Mouse (Mus musculus) monocyte, adult 2 months (primary cell): ENCODE measurements around the gene Ccl5.
A peak's percentile ranks its signal among the peaks of the same experiment; 100 is the strongest.

Experiments
- DNase-seq, 2 experiments: peaks; one replicate each; pipeline ENCODE4 v3.0.0; 2022; ENCODE audit warnings: low spot score in 2 of 2, low read depth in 1 of 2

Gene Ccl5

DNA sequence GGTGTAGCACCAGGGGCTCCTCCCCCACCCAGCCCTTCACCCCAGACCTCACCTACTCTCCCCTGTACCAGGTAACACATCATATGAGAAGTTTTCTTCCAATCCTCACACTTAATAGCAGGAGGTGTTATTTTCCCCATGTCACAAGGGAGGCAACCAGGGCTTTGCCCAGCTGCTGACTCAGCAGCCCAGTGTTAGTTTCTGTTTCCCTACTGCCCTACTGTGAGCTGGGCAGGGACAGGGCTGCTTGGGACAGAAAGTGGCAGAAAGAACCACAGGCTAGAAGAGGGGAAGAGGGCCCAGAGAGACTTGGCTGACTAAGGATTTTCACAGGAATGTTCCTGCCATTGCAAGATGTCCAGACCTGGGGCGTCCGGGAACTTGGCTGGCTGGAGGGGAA is 10.6 kb upstream of the Ccl5 start:
- no peak for DNase-seq

DNA sequence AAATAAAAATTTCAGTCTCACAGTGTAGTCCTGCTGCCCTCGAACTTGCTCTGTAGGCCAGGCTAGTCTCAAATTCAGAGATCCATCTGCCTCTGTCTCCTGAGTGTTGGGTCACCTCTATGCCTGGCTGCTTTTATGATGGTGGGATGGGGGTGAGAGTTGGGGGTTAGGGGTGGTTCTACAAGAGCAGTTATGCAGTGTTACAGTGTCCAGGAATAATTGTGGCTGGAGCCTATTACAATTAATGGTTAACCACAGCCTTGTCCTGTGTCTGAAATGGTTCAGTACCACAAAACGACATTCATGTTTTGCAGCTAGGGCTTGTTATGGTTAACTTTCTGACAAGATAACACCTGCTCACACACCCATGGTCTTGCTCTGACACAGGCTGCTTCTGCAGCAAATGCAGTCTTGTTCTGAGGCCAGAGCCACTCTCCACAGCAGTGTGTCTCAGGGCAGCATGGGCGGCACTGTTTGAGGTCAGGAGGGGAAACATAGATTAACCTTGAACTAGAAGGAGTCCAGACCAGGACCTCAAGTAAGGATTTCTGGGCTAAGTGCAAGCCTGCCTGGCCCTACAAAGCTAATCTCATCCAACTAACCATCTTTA is 8.5 kb upstream of the Ccl5 start:
- DNase-seq = no peak

DNA sequence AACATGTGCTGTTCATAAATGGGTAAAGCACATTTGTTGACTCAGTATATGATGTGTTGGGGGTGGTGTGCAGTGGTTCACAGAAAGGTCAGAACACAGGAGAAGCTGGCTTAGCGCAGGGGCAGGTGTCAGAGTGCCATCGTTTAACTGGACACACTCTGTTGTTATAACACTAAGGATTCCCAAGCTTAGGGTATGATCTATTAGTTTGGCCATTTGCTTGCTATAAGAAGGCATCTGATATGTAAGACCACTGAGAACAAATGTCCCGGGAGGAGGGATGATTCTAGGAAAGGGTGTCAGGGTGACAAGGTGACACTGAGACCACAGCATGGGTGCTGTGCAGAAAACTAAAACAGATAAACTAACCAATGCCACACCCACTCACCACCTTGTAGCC is 6.5 kb upstream of the Ccl5 start:
- no peak for DNase-seq

GRCm38 (mm10) chr11:83534609-83535423 is 4.5 kb upstream of the Ccl5 start:
- peak in 1 of 2 experiments; percentile 41 for DNase-seq

DNA sequence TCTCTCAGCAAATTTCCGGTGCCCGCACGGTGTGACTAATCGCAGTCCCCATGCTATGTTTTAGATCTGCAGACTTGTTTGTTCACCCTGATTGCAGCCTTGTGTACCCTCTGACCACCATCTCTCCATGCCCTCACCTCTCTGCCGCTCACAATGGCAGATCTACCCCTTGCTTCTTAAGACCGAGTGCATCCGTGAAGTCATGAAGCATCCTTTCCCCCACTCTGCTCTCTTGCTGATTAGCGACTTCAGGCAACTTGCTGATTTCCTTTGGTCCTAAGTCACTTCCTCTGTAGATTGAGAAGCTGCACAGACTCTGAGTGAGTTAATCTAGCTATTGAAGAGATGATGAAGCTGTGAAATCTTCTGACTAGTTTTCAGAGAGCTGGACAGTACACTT is 3.8 kb upstream of the Ccl5 start:
- no peak for DNase-seq

DNA sequence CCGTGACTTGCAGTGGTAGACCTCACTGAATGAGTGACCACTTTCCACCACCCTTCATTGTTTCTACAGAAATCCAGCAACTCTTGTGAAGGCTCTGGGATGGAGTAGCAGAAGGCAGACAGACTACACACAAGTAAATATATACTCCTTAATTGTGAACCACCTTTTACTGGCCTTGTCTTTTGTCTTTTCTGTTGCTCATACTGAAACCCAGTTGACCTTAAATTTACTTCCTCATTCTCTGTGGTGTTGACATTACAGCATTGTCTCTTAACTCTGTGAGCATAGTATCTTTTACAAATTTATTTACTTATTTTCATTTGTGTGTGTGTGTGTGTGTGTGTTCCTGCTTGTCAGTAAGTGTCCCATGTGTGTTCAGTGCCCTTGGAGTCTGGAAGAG is 2.9 kb upstream of the Ccl5 start:
- no peak for DNase-seq

DNA sequence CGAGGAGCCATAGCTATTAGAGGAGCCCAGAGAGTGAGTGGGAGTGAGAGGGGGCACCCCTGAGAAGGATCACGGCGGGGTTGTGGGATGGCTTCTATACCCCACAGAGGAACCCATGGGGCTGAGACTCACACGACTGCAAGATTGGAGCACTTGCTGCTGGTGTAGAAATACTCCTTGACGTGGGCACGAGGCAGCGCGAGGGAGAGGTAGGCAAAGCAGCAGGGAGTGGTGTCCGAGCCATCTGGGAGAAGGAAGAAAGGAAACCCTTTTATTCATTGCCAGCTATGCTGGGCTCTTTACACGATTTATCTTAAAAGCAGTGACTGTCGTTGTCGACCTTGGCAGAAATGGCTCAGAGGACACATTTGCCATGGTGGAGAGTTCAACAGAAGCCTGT is 1.3 kb downstream of the Ccl5 start:
- no peak for DNase-seq

DNA sequence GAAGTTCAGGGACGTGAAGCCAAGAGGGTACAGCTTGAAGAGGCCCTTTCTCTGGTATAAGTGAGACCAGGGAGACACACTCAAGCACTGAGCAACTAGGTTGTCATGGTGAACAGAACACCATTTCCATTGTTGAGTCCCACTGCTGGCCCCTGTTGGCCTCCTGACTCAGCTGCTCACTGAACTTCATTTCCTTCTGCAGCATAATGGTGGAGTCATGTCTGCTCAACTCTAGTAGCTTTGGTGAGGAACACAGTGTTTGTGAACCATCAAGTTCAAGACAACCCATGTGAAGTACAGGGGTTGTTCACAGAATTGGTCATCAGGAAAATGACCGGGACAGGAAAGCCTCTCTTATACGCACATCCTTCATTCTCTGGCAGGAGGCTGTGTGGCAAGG is 8.2 kb downstream of the Ccl5 start, which contains the start of gene Heatr9:
Heatr9 (minus strand) TSS at position 101 of the 400 bp plus-strand sequence.
- DNase-seq = no peak

GRCm38 (mm10) chr11:83518371-83518770 is 11.9 kb downstream of the Ccl5 start:
- DNase-seq = no peak

DNA sequence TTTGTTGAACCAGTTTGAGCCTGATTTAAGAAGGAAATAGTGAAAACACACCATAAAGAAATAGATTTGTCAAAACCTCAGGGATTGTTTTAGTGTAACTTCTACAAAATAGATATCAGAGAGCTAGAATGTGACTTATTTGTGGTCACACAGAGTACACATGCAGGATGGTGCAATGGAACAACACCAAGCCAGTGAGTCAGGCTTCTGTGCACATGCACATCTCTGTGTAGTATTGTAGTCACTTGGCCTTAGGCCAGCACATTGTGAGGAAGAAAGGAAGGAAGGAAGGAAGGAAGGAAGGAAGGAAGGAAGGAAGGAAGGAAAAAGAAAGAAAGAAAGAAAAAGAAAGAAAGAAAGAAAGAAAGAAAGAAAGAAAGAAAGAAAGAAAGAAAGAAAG is 13.2 kb downstream of the Ccl5 start:
- DNase-seq = no peak

DNA sequence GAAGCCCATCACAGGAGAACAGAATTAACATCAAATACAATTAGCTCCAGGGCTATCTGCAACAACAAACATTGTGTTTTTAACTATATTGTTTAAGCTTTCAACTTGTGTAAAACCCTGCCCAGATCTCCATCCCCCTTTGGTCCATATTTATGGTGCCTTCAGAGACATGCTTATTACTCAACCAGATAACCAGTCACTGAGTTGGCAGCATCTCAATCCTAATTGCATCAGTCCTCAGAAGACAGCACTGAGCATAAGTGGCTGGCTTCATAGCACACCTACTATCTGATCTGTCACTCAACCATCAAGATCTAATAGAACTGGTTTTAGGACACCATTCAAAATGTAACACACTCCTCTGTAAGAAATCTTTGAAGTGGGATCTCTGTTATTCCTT is 20.8 kb downstream of the Ccl5 start:
- DNase-seq = no peak

DNA sequence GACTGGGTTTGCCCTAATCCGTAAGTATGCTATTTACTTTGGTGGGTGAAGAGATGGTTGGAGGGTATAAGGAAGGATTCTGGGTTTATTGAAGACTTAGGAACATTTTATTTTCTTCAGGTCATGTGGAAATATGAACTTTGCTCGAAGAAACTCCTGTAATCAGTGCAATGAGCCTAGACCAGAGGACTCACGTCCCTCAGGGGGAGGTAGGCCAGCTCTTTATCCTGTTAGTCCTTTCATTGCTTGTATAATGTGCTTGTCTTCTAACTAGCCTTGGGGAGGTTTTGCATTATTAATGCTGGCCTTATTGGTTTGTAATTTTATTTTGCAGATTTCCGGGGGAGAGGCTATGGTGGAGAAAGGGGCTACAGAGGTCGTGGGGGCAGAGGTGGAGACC is 26.0 kb downstream of the Ccl5 start:
- no peak for DNase-seq

DNA sequence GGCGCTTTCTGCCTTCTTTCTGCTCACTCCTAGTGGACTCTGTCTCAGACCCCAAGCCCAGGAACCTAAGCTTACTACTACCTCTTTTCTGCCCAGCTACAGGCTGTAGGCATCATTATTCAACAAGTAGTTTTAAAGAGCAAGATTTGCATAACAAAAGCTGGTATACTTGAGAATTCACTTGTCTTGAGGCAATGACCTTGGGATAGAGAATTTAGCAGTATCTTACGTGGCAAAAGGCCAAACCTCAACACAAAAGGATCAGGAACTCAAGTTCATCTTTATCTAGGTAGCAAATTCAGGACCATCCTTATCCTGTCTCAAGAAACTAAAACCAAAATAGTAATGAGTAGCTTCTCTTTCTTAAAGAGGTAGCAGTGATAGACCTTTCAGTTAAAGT is 34.7 kb downstream of the Ccl5 start:
- DNase-seq = no peak

DNA sequence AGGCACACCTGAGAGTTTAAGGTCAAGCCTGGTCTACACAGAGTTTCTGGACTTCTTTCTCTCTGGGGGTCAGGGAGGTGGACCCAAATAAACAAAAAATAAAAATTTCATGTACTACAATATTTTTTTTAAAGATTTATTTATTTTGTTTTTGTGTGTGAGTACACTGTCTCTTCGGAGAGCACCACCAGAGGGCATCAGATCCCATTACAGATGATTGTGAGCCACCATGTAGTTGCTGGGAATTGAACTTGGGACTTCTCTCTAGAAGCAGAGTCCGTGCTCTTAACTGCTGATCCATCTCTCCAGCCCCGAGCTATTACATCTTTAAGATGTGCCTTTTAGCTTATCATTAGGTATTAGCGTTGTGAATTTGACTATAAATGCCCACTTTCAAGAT is 38.8 kb downstream of the Ccl5 start:
- no peak for DNase-seq
